Mouse (Mus musculus): ENCODE measurements around the gene Dpagt1.
"Not testable (repeated sequence)": the region's sequence is repeated elsewhere in the genome, so short reads cannot be mapped to it uniquely, and the experiment has no call there.

The Dpagt1 gene

GRCm38 (mm10) chr9:44338574-44338973 lies 12.8 kb downstream of the Dpagt1 start:
- no peak for DNase-seq (ENCODE audit: low read depth)

DNA sequence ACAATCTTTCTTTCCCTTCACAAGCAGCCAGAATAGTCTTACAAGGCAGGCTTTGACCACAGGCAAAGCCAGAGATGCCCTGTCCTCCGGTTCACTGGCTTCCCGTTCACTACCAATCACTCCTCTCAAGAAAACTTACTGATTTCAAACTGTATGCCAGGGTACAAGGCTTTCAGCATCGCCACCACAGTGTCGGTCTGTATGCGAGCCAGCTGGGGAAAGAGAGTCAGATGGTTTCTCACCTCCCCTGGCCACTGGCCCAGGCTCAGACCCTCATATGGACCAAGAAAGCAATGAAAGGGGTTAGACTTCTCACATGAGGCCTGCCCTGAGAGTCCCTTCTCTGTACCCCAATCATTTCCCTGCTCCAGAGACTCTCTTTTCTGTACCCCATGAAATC lies 15.7 kb downstream of the Dpagt1 start:
- no peak for DNase-seq (ENCODE audit: low read depth)

- DNase-seq (ENCODE audit: low read depth), result no peak
These were observed 16.4 kb downstream of the Dpagt1 start for GRCm38 (mm10) chr9:44342173-44342572.

GRCm38 (mm10) chr9:44342605-44343004 lies 16.8 kb downstream of the Dpagt1 start:
- no peak for DNase-seq (ENCODE audit: low read depth)

GRCm38 (mm10) chr9:44343290-44343689 lies 17.5 kb downstream of the Dpagt1 start:
- no peak for DNase-seq (ENCODE audit: low read depth)

GRCm38 (mm10) chr9:44343781-44344421 lies 18.1 kb downstream of the Dpagt1 start, which contains the start of gene Hmbs:
TSS of gene Hmbs (minus strand) at chr9:44344228.
- peak; percentile 93 for DNase-seq (ENCODE audit: low read depth)

- no peak for DNase-seq (ENCODE audit: low read depth)
These were observed 20.0 kb downstream of the Dpagt1 start for GRCm38 (mm10) chr9:44345570-44346433.

DNA sequence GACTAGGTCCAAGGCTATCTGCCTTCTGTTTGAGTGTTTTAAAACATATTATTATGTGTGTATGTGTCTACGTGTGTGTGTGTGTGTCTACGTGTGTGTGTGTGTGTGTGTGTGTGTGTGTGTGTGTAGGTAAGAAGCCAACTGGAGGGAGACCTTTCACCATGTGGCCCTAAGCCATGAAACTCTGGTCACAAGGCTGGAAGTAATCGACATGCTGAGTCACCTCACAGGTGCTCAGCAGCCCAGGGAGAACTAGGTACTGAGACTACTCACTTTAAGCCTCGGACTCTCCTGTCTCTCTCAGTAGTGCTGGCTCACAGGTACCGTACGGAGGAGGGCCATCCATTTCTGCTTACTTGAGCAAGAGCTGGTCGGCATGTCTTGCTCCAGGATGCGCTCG lies 21.3 kb downstream of the Dpagt1 start:
- DNase-seq (ENCODE audit: low read depth), result no peak

DNA sequence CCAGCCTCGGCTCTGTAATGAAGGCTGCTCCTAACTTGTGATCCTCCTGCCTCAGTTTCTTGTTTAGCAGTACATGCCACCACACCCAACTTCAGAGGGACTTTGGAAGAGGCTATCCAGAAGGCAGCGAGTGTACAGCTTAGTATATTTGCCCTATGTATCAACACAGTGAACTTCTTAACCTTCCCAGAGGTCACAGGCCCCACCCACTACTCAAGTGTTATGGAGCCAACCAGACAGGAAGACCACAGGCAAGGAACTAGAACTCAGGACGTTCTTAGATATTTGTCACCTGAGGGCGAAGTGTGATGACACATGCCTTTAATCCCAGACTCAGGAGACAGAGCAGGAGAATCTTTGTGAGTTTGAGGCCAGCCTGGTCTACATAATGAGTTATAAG lies 21.8 kb downstream of the Dpagt1 start:
- no peak for DNase-seq (ENCODE audit: low read depth)

- no peak for DNase-seq (ENCODE audit: low read depth)
These were observed 22.7 kb downstream of the Dpagt1 start for GRCm38 (mm10) chr9:44348546-44348945.

DNA sequence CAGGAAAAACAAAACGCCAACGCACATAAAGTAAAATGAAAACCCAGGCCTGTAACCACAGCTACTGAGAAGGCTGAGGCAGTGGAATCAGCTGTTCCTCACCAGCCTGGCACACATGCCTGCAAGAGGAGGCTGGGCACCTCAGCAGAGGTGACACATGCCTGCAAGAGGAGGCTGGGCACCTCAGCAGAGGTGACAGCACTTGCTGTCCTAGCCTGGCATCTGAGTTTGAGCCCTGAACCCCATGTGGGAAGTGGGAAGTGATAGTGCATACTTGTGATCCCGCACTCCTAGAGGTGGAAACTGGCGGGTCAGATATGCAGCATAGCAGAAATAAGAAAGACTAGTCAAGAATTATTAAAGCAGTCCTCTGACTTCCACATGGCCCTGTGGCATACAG lies 25.6 kb downstream of the Dpagt1 start:
- no peak for DNase-seq (ENCODE audit: low read depth)

DNA sequence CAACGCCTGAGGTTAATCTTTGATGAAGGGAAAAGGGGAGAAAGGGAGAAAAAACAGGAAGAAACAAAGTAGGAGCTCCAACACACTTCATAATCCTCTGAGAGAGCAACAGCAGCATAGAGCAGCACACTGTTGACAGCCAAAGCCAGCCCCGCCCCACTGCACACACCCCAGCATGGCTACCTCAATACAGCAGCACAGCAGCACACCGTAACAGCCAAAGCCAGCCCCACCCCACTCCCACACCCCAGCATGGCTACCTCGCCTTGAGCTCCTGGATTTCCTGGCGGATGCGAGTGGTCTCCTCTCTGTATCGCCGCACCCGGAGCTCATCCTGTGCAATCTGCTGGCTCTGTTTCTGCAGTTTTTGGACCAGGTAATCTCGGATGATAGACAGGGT lies 26.5 kb downstream of the Dpagt1 start:
- DNase-seq (ENCODE audit: low read depth), result no peak

- DNase-seq (ENCODE audit: low read depth), result no peak
These were observed 27.3 kb downstream of the Dpagt1 start for GRCm38 (mm10) chr9:44353142-44353541.

GRCm38 (mm10) chr9:44357207-44357606 lies 31.4 kb downstream of the Dpagt1 start:
- no peak for DNase-seq (ENCODE audit: low read depth)

- peak; percentile 96 for DNase-seq (ENCODE audit: low read depth)
These were observed 35.5 kb downstream of the Dpagt1 start, which contains the start of gene Vps11 for GRCm38 (mm10) chr9:44361190-44361917. TSS of gene Vps11 (minus strand) at chr9:44361670.

- not testable (repeated sequence) for DNase-seq (ENCODE audit: low read depth)
These were observed 36.1 kb downstream of the Dpagt1 start for GRCm38 (mm10) chr9:44361931-44362330.

DNA sequence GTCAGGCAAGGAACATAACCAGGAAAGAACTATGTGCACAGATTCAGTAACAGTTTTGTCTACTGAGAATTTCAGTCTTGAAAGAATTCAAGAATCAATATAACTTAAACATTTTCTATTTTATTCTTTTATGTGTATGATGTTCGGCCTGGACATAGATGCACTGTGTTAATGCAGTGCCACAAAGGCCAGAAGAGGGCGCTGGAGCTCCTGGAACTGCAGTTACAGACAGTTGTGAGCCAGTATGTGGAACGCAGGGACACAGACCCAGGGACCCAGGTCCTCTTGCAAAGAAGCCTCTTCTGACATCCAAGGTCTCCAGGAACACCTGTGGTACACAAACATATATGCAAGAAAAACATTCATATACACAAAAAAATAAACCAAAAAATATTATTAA lies 38.7 kb downstream of the Dpagt1 start:
- DNase-seq (ENCODE audit: low read depth), result no peak

DNA sequence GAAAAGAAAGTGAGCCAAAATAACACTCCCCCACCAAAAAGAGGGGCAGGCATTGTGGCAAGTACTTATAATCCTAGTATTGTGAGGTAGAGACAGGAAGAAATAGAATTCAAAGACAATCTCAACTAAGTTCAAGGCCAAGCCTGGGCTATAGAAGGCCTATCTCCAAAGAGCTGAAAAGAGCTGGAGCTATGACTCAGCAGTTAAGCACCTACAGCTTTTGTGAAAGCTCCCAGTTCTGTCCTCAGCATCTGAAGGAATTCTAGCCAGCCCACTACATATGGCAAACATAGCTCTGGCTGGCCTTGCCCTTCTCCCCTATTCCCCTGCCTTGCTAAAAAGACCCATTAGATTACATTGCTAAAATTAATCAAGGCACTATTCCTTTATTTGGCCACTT lies 47.6 kb downstream of the Dpagt1 start:
- DNase-seq (ENCODE audit: low read depth), result no peak

- no peak for DNase-seq (ENCODE audit: low read depth)
These were observed 50.3 kb downstream of the Dpagt1 start for GRCm38 (mm10) chr9:44376141-44376540.

- DNase-seq (ENCODE audit: low read depth), result not testable (repeated sequence)
These were observed 51.5 kb downstream of the Dpagt1 start for GRCm38 (mm10) chr9:44377335-44377734.

DNA sequence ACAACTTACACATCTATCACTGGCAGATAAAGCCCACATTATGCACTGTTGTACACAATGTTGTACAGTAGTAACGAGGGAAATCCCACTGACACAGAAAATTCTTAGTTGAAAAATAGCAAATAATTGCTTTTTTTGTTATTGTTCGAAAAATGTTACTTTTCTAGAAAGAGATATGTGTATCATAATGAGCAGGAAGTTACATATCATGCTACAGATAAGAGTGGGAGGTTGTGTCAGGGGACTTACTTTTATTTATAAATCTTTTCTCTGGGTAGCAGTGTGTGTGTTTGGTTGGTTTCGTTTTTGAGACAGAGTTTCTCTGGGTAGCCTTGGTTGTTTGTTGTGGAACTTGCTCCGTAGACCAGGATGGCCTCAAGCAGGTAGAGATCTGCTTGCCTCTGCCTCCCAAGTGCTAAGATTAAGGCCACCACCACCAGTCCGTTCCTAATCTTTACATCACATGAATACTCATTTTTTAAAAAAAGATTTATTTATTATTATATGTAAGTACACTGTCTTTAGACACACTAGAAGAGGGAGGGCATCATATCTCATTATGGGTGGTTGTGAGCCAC lies 52.4 kb downstream of the Dpagt1 start:
- no peak for DNase-seq (ENCODE audit: low read depth)

All from fibroblast of lung, adult 2 months (primary cell).